20 mouse cellular contexts compared by ENCODE assay signal in the genomic region with DNA sequence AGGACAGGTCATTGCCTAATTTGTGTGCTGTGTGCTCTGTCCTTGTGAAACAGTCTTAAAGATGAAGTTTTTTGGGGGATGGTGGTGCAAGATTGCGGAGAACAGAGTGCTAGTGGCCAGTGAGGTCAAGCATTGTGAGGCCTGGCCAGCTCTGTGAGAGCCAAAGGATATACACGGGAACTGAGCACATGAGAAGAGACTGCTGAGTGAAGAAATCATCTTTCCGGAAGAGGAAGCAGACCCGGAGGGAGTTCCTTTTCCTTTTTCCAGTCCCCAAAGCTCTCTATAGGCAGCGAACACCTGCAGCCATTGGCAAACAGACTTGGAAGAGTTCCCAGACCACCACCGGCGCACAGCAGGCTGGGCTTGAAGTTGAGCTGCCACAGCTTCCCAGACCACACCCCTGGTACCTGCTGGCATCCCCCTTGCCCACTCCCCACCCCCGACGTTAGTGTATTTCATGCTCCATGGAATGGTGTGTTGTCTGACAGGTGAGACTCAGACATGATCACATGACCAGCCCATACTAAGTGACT. TPM values are rescaled to one million over a fixed set of nuclear protein-coding genes. Genes with fewer than 3 reads are reported as not detected.
DNase-seq lines count a peak whose midpoint lies in the region; ATAC-seq and TF ChIP-seq lines count a peak whose summit lies in the region.
"Had no signal": no experiment of that assay in that cellular context is flagged by ENCODE, and none has a peak within 500 bp of the region (broad histone marks: within the 10 kb centered on the region; RNA-seq: fewer than 3 reads in every experiment).

No protein-coding gene starts in this region.

- H3K9ac ChIP-seq in heart, embryonic 11.5 days (ENCODE audit: low read depth, low read length) = no peak overlapping the region
- no peak overlapping the region for H3K9ac ChIP-seq in lung, embryonic 14.5 days
- H3K9ac ChIP-seq: embryonic facial prominence, embryonic 12.5 days; forebrain, embryonic 15.5 days; heart, embryonic 12.5 days had no signal

- 70% methylated on average over 9 of the region's 9 CpGs for WGBS in heart, embryonic 11.5 days (ENCODE audit: insufficient replicate concordance)
- 71% methylated on average over 9 of the region's 9 CpGs for WGBS in lung, embryonic 14.5 days

- no peak overlapping the region for H3K4me2 ChIP-seq in heart, embryonic 11.5 days
- H3K4me2 ChIP-seq in lung, embryonic 14.5 days = no peak overlapping the region
- H3K4me2 ChIP-seq: embryonic facial prominence, embryonic 12.5 days; forebrain, embryonic 15.5 days; heart, embryonic 12.5 days had no signal

- no peak overlapping the region for H3K4me3 ChIP-seq in heart, embryonic 11.5 days (ENCODE audit: low read depth, low read length)
- H3K4me3 ChIP-seq in lung, embryonic 14.5 days (ENCODE audit: low read depth, low read length) = no peak overlapping the region
- H3K4me3 ChIP-seq: embryonic facial prominence, embryonic 12.5 days; forebrain, embryonic 15.5 days; heart, adult 2 months; heart, embryonic 12.5 days; hindbrain, embryonic 10.5 days had no signal

- TF ChIP-seq CTCF in lung, embryonic 14.5 days (IDR thresholded peaks at IDR 0.05; ENCODE audit: low read depth) = no peak

- 0 out of 2 replicates have a peak, but pooled peaks cover 6% of the 10 kb centered on the region for H3K4me1 ChIP-seq in heart, embryonic 11.5 days (ENCODE audit: control insufficient read depth, insufficient read depth, low read length)
- H3K4me1 ChIP-seq in lung, embryonic 14.5 days (ENCODE audit: insufficient read depth) = no peaks in the 10 kb centered on the region; the same call in 1 of the 2 replicates
- H3K4me1 ChIP-seq: embryonic facial prominence, embryonic 12.5 days; forebrain, embryonic 15.5 days; hindbrain, embryonic 10.5 days had no signal

- H3K9me3 ChIP-seq in heart, embryonic 11.5 days (replicated peaks; ENCODE audit: control insufficient read depth, low read length) = no peaks in the 10 kb centered on the region
- H3K9me3 ChIP-seq in lung, embryonic 14.5 days (ENCODE audit: low read depth, low read length) = no peaks in the 10 kb centered on the region
- H3K9me3 ChIP-seq: embryonic facial prominence, embryonic 12.5 days; forebrain, embryonic 15.5 days; G1E; heart, embryonic 12.5 days; hindbrain, embryonic 10.5 days had no signal

- H3K36me3 ChIP-seq in heart, embryonic 11.5 days (ENCODE audit: control insufficient read depth, insufficient read depth, low read length) = no peaks in the 10 kb centered on the region
- no peaks in the 10 kb centered on the region for H3K36me3 ChIP-seq in lung, embryonic 14.5 days (ENCODE audit: insufficient read depth)
- H3K36me3 ChIP-seq: embryonic facial prominence, embryonic 12.5 days; forebrain, embryonic 15.5 days; G1E; heart, embryonic 12.5 days; hindbrain, embryonic 10.5 days had no signal

- no peaks in the 10 kb centered on the region for H3K27me3 ChIP-seq in heart, embryonic 11.5 days (ENCODE audit: control insufficient read depth, insufficient read depth, low read length)
- H3K27me3 ChIP-seq in lung, embryonic 14.5 days (ENCODE audit: insufficient read depth, low read length) = no peaks in the 10 kb centered on the region
- H3K27me3 ChIP-seq: embryonic facial prominence, embryonic 12.5 days; forebrain, embryonic 15.5 days; heart, embryonic 12.5 days had no signal

- DNase-seq in heart, adult 11 months = peak; percentile 80
- DNase-seq in lung, embryonic 14.5 days = peak; percentile 26
- no peak for DNase-seq in lung, postnatal 36 days
- no peak for DNase-seq in urinary bladder, postnatal 4 days (ENCODE audit: low spot score in 2 of 2)
- no peak for DNase-seq in left cerebral cortex, postnatal 14 days (ENCODE audit: low spot score in 2 of 2)
- DNase-seq: adrenal gland, postnatal 10 days; B cell, adult 2 months; cerebellum, adult 2 months; gastrocnemius, postnatal 36 days; heart, adult 2 months had no signal

- no peak for ATAC-seq in heart, embryonic 11.5 days (replicated peaks; ENCODE audit: insufficient number of reproducible peaks, low FRiP score, low TSS enrichment)
- no peak for ATAC-seq in lung, embryonic 14.5 days (ENCODE audit: insufficient read depth)
- ATAC-seq in megakaryocyte progenitor cell, adult 5-6 weeks (replicated peaks; ENCODE audit: poor library complexity) = peak; percentile 59
- ATAC-seq: CD4-positive, CD25-positive, alpha-beta regulatory T cell, adult 4 months; forebrain, embryonic 15.5 days; hindbrain, embryonic 16.5 days; inflammation-experienced regulatory T-cells, adult 6 months had no signal

- H3K27ac ChIP-seq in heart, embryonic 11.5 days (ENCODE audit: low read depth, low read length) = no peak overlapping the region
- no peak overlapping the region for H3K27ac ChIP-seq in lung, embryonic 14.5 days (ENCODE audit: low read depth)
- H3K27ac ChIP-seq: embryonic facial prominence, embryonic 12.5 days; forebrain, embryonic 15.5 days; heart, adult 2 months; hindbrain, embryonic 10.5 days had no signal

- intact Hi-C loops in left cerebral cortex, postnatal 14 days (cut with DNase I) = no loop called here

RNA-seq across cellular contexts. Expression of a gene that starts 22.6 kb away (rescaled TPM):
- polyA plus RNA-seq in heart, embryonic 11.5 days (2014; fragmentation: Nextera tagmentation; extraction: Ambion mirVana) = 46.9 and 49.3 TPM in 2 replicates
- polyA plus RNA-seq in lung, embryonic 14.5 days (2014; fragmentation: Nextera tagmentation; extraction: Ambion mirVana) = 29.5 and 34.4 TPM in 2 replicates
- total RNA-seq in megakaryocyte progenitor cell, adult 5-6 weeks (2015) = 28.0 and 33.5 TPM in 2 replicates
- total RNA-seq in megakaryocyte progenitor cell, adult 5-6 weeks (2017) = 69.5 and 92.2 TPM in 2 replicates
- 100 to 1,000 TPM; 127 to 130 TPM for total RNA-seq in left cerebral cortex, postnatal 14 days (2021)

Comparison
In these comparisons a context has a peak if more than half of its experiments do, and no peak if none do; other contexts are left out.
1. DNase-seq: peak in heart, adult 11 months (single experiment) and lung, embryonic 14.5 days (single experiment); none in lung, postnatal 36 days (single experiment), urinary bladder, postnatal 4 days (0 of 2) and left cerebral cortex, postnatal 14 days (0 of 2).